Mouse (Mus musculus): ENCODE data around the gene Mtfp1. TPM values are rescaled to one million over a fixed set of nuclear protein-coding genes. Genes with fewer than 3 reads are reported as not detected.

The Mtfp1 gene
- polyA plus RNA-seq, 1 experiment, result 5.1 TPM

- DNase-seq (ENCODE audit: low read depth in 1 of 2, low spot score in 2 of 2), result peak; percentile 95 to 97
- Histone ChIP-seq H3K4me1 (ENCODE audit: control insufficient read depth, insufficient read depth, insufficient read length) (peaks cover 10% of the 10 kb centered on the region; the same call in 1 of the 2 replicates), H3K27me3 (ENCODE audit: control insufficient read depth, insufficient read depth, low read length) (no peaks in the 10 kb centered on the region), H3K4me3 (ENCODE audit: extremely low read depth, insufficient read depth, insufficient read length) (peak overlapping the region; percentile 41), H3K27ac (ENCODE audit: insufficient read depth, low read length) (peak overlapping the region; percentile 59), H3K36me3 (ENCODE audit: control insufficient read depth, insufficient read depth, low read length) (no peaks in the 10 kb centered on the region)
- TF ChIP-seq POLR2A (IDR thresholded peaks at IDR 0.05; ENCODE audit: low read depth, low read length), result peak; percentile 95
- no peak for TF ChIP-seq CTCF (IDR thresholded peaks at IDR 0.05; ENCODE audit: extremely low read depth, insufficient read depth, insufficient read length, insufficient replicate concordance)
- 4% methylated on average over 45 of the region's 45 CpGs for WGBS
Observed at GRCm38 (mm10) chr11:4096054-4096984, 1.1 kb upstream of the Mtfp1 start.

- Histone ChIP-seq H3K27ac (ENCODE audit: insufficient read depth, low read length) (no peak overlapping the region), H3K4me1 (ENCODE audit: control insufficient read depth, insufficient read depth, insufficient read length) (peaks cover 10% of the 10 kb centered on the region; the same call in 1 of the 2 replicates), H3K4me3 (ENCODE audit: extremely low read depth, insufficient read depth, insufficient read length) (peak overlapping the region; percentile 75), H3K36me3 (ENCODE audit: control insufficient read depth, insufficient read depth, low read length) (no peaks in the 10 kb centered on the region), H3K27me3 (ENCODE audit: control insufficient read depth, insufficient read depth, low read length) (no peaks in the 10 kb centered on the region)
- 7% methylated on average over 23 of the region's 24 CpGs for WGBS
- DNase-seq (ENCODE audit: low read depth in 1 of 2, low spot score in 2 of 2), result peak; percentile 66 to 67
- TF ChIP-seq POLR2A (IDR thresholded peaks at IDR 0.05; ENCODE audit: low read depth, low read length) (no peak), CTCF (IDR thresholded peaks at IDR 0.05; ENCODE audit: extremely low read depth, insufficient read depth, insufficient read length, insufficient replicate concordance) (peak; percentile 64; the same call in 1 of the 2 replicates)
Observed at GRCm38 (mm10) chr11:4094378-4095170, 671 bp downstream of the Mtfp1 start.

GRCm38 (mm10) chr11:4093459-4094377, 1.5 kb downstream of the Mtfp1 start:
- no peak for DNase-seq (ENCODE audit: low read depth in 1 of 2, low spot score in 2 of 2)
- no peak for TF ChIP-seq POLR2A (IDR thresholded peaks at IDR 0.05; ENCODE audit: low read depth, low read length)
- no peak for TF ChIP-seq CTCF (IDR thresholded peaks at IDR 0.05; ENCODE audit: extremely low read depth, insufficient read depth, insufficient read length, insufficient replicate concordance)
- no peak overlapping the region for H3K27ac ChIP-seq (ENCODE audit: insufficient read depth, low read length)

DNA sequence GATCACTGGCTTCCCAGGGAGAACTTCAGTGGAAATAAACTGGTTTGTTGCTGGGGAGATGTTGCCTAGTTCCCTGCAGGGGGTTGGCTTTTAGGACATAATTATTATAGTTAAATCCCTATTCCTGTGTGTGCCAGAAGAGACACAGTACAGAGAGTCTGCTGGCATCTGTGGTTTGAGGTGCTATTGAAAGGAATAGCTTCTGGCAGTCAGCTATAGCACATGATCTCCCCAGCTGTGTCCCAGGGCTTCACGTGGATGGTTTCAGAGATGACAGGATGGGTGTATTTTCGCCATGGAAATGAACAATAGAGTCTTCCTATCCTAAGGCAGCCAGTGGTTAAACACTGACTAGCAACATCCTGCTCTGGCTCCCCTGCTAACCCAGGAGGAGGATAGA, 8.0 kb downstream of the Mtfp1 start:
- no peaks in the 10 kb centered on the region for H3K27me3 ChIP-seq (ENCODE audit: control insufficient read depth, insufficient read depth, low read length)
- no peak for TF ChIP-seq POLR2A (IDR thresholded peaks at IDR 0.05; ENCODE audit: low read depth, low read length)
- TF ChIP-seq CTCF (IDR thresholded peaks at IDR 0.05; ENCODE audit: extremely low read depth, insufficient read depth, insufficient read length, insufficient replicate concordance), result no peak
- no peaks in the 10 kb centered on the region for H3K4me1 ChIP-seq (ENCODE audit: control insufficient read depth, insufficient read depth, insufficient read length)
- no peak for DNase-seq (ENCODE audit: low read depth in 1 of 2, low spot score in 2 of 2)
- WGBS, result 59% methylated on average over 2 of the region's 2 CpGs
- H3K36me3 ChIP-seq (ENCODE audit: control insufficient read depth, insufficient read depth, low read length), result no peaks in the 10 kb centered on the region
- no peak overlapping the region for H3K4me3 ChIP-seq (ENCODE audit: extremely low read depth, insufficient read depth, insufficient read length)
- no peak overlapping the region for H3K27ac ChIP-seq (ENCODE audit: insufficient read depth, low read length)

More at GRCm38 (mm10) chr11:4093459-4094377, 1.5 kb downstream of the Mtfp1 start:
- H3K27me3 ChIP-seq (ENCODE audit: control insufficient read depth, insufficient read depth, low read length), result no peaks in the 10 kb centered on the region
- 83% methylated on average over 18 of the region's 18 CpGs for WGBS
- H3K36me3 ChIP-seq (ENCODE audit: control insufficient read depth, insufficient read depth, low read length), result no peaks in the 10 kb centered on the region
- no peak overlapping the region for H3K4me3 ChIP-seq (ENCODE audit: extremely low read depth, insufficient read depth, insufficient read length)
- peaks cover 10% of the 10 kb centered on the region; the same call in 1 of the 2 replicates for H3K4me1 ChIP-seq (ENCODE audit: control insufficient read depth, insufficient read depth, insufficient read length)

- TF ChIP-seq POLR2A (IDR thresholded peaks at IDR 0.05; ENCODE audit: low read depth, low read length) (no peak), CTCF (IDR thresholded peaks at IDR 0.05; ENCODE audit: extremely low read depth, insufficient read depth, insufficient read length, insufficient replicate concordance) (no peak)
- Histone ChIP-seq H3K27ac (ENCODE audit: insufficient read depth, low read length) (no peak overlapping the region), H3K36me3 (ENCODE audit: control insufficient read depth, insufficient read depth, low read length) (no peaks in the 10 kb centered on the region), H3K27me3 (ENCODE audit: control insufficient read depth, insufficient read depth, low read length) (no peaks in the 10 kb centered on the region), H3K4me1 (ENCODE audit: control insufficient read depth, insufficient read depth, insufficient read length) (no peaks in the 10 kb centered on the region), H3K4me3 (ENCODE audit: extremely low read depth, insufficient read depth, insufficient read length) (no peak overlapping the region)
- no peak for DNase-seq (ENCODE audit: low read depth in 1 of 2, low spot score in 2 of 2)
- WGBS, result 75% methylated on average over 1 of the region's 1 CpGs
Observed at GRCm38 (mm10) chr11:4086246-4086645, 9.0 kb downstream of the Mtfp1 start.

Measured in spleen, adult 2 months (tissue).